Mouse (Mus musculus) hindbrain, embryonic 12.5 days (tissue): ENCODE results near the gene Col4a6. TPM values are rescaled to one million over a fixed set of nuclear protein-coding genes. Genes with fewer than 3 reads are reported as not detected.

Source experiments
- polyA plus RNA-seq: library from polyadenylated mRNA; unstranded; fragments of >200 nt; fragmentation: Nextera tagmentation; extraction: Ambion mirVana; gene quantifications from 2 replicates; pipeline ENCODE4 v1.2.1, GENCODE M21; 2016

Gene Col4a6
- polyA plus RNA-seq, 1 experiment from 2014 or later = 3.2 TPM

Other genes starting within 250 kb of the Col4a6 start
- 20.7 and 21.0 TPM in 2 replicates for gene Col4a5, start 1.3 kb upstream of the Col4a6 start, polyA plus RNA-seq